Mouse (Mus musculus): ENCODE measurements around the gene Hdx. TPM values are rescaled to one million over a fixed set of nuclear protein-coding genes. Genes with fewer than 3 reads are reported as not detected.

Hdx gene
- 2.8 and 3.1 TPM in 2 replicates for total RNA-seq (2014; rRNA removed)
- 0.39 and 0.64 TPM in 2 replicates for polyA plus RNA-seq (2015; fragmentation: Nextera tagmentation; extraction: Ambion mirVana)

- Histone ChIP-seq H3K36me3 (ENCODE audit: insufficient read depth) (no peaks in the 10 kb centered on the region), H3K4me3 (ENCODE audit: low read depth, low read length) (peak within 1 kb of the TSS; percentile 48), H3K4me1 (ENCODE audit: insufficient read depth) (no peaks in the 10 kb centered on the region), H3K9me3 (ENCODE audit: low read length) (no peaks in the 10 kb centered on the region), H3K4me2 (ENCODE audit: low read depth) (peak within 1 kb of the TSS; percentile 53), H3K27me3 (ENCODE audit: insufficient read depth, low read length) (no peaks in the 10 kb centered on the region), H3K27ac (ENCODE audit: low read depth, low read length) (peak within 1 kb of the TSS; percentile 71), H3K9ac (peak within 1 kb of the TSS; percentile 65)
- WGBS: 21% methylated on average over 26 of the region's 26 CpGs
- DNase-seq (peak; percentile 86), ATAC-seq (peak; percentile 97)
- 0 out of 2 replicates have a peak, but pooled peaks have one; percentile 19 for TF ChIP-seq CTCF (IDR thresholded peaks at IDR 0.05; ENCODE audit: low read depth)
Measured at GRCm38 (mm10) chrX:111696356-111697282, at the start of gene Hdx. Gene Hdx (minus strand): TSS chrX:111697079.

GRCm38 (mm10) chrX:111685665-111686064 lies 11.2 kb downstream of the Hdx start:
- Histone ChIP-seq H3K36me3 (ENCODE audit: insufficient read depth) (no peaks in the 10 kb centered on the region), H3K4me3 (ENCODE audit: low read depth, low read length) (no peak overlapping the region), H3K27me3 (ENCODE audit: insufficient read depth, low read length) (no peaks in the 10 kb centered on the region), H3K27ac (ENCODE audit: low read depth, low read length) (no peak overlapping the region), H3K9me3 (ENCODE audit: low read length) (no peaks in the 10 kb centered on the region), H3K4me1 (ENCODE audit: insufficient read depth) (no peaks in the 10 kb centered on the region), H3K9ac (no peak overlapping the region), H3K4me2 (ENCODE audit: low read depth) (no peak overlapping the region)
- no peak; the same call in 1 of the 2 replicates for TF ChIP-seq CTCF (IDR thresholded peaks at IDR 0.05; ENCODE audit: low read depth)
- no peak for ATAC-seq
- DNase-seq: no peak
- 64% methylated on average over 3 of the region's 3 CpGs for WGBS

- H3K4me2 ChIP-seq (ENCODE audit: low read depth): no peak overlapping the region
- 54% methylated on average over 3 of the region's 3 CpGs for WGBS
- no peaks in the 10 kb centered on the region for H3K4me1 ChIP-seq (ENCODE audit: insufficient read depth)
- ATAC-seq (no peak), DNase-seq (no peak)
- no peak overlapping the region for H3K9ac ChIP-seq
- no peak for TF ChIP-seq CTCF (IDR thresholded peaks at IDR 0.05; ENCODE audit: low read depth)
- H3K27me3 ChIP-seq (ENCODE audit: insufficient read depth, low read length): no peaks in the 10 kb centered on the region
- H3K9me3 ChIP-seq (ENCODE audit: low read length): no peaks in the 10 kb centered on the region
- H3K36me3 ChIP-seq (ENCODE audit: insufficient read depth): no peaks in the 10 kb centered on the region
- H3K4me3 ChIP-seq (ENCODE audit: low read depth, low read length): no peak overlapping the region
- H3K27ac ChIP-seq (ENCODE audit: low read depth, low read length): no peak overlapping the region
Measured at GRCm38 (mm10) chrX:111671685-111672084, 25.2 kb downstream of the Hdx start.

- DNase-seq (peak; percentile 13), ATAC-seq (no peak; the same call in 1 of the 2 replicates)
- no peak overlapping the region for H3K4me3 ChIP-seq (ENCODE audit: low read depth, low read length)
- WGBS: 48% methylated on average over 5 of the region's 5 CpGs
- TF ChIP-seq CTCF (IDR thresholded peaks at IDR 0.05; ENCODE audit: low read depth): no peak
- no peaks in the 10 kb centered on the region for H3K36me3 ChIP-seq (ENCODE audit: insufficient read depth)
- no peak overlapping the region for H3K27ac ChIP-seq (ENCODE audit: low read depth, low read length)
- H3K9ac ChIP-seq: no peak overlapping the region
- no peak overlapping the region for H3K4me2 ChIP-seq (ENCODE audit: low read depth)
- H3K9me3 ChIP-seq (ENCODE audit: low read length): no peaks in the 10 kb centered on the region
- no peaks in the 10 kb centered on the region for H3K27me3 ChIP-seq (ENCODE audit: insufficient read depth, low read length)
- no peaks in the 10 kb centered on the region for H3K4me1 ChIP-seq (ENCODE audit: insufficient read depth)
Measured at GRCm38 (mm10) chrX:111660381-111660780, 36.5 kb downstream of the Hdx start.

GRCm38 (mm10) chrX:111658671-111659070 lies 38.2 kb downstream of the Hdx start:
- Histone ChIP-seq H3K4me1 (ENCODE audit: insufficient read depth) (no peaks in the 10 kb centered on the region), H3K9me3 (ENCODE audit: low read length) (no peaks in the 10 kb centered on the region), H3K4me2 (ENCODE audit: low read depth) (no peak overlapping the region), H3K27ac (ENCODE audit: low read depth, low read length) (no peak overlapping the region), H3K36me3 (ENCODE audit: insufficient read depth) (no peaks in the 10 kb centered on the region), H3K9ac (no peak overlapping the region), H3K27me3 (ENCODE audit: insufficient read depth, low read length) (no peaks in the 10 kb centered on the region), H3K4me3 (ENCODE audit: low read depth, low read length) (no peak overlapping the region)
- 87% methylated on average over 4 of the region's 4 CpGs for WGBS
- TF ChIP-seq CTCF (IDR thresholded peaks at IDR 0.05; ENCODE audit: low read depth): no peak
- ATAC-seq (no peak), DNase-seq (no peak)

GRCm38 (mm10) chrX:111644945-111645344 lies 51.9 kb downstream of the Hdx start:
- no peak overlapping the region for H3K4me2 ChIP-seq (ENCODE audit: low read depth)
- no peak for TF ChIP-seq CTCF (IDR thresholded peaks at IDR 0.05; ENCODE audit: low read depth)
- 83% methylated on average over 4 of the region's 4 CpGs for WGBS

GRCm38 (mm10) chrX:111640616-111641015 lies 56.3 kb downstream of the Hdx start:
- H3K27me3 ChIP-seq (ENCODE audit: insufficient read depth, low read length): no peaks in the 10 kb centered on the region
- no peak for TF ChIP-seq CTCF (IDR thresholded peaks at IDR 0.05; ENCODE audit: low read depth)
- DNase-seq (no peak), ATAC-seq (no peak)
- no peak overlapping the region for H3K4me3 ChIP-seq (ENCODE audit: low read depth, low read length)
- no peak overlapping the region for H3K4me2 ChIP-seq (ENCODE audit: low read depth)
- no peaks in the 10 kb centered on the region for H3K4me1 ChIP-seq (ENCODE audit: insufficient read depth)
- no peak overlapping the region for H3K27ac ChIP-seq (ENCODE audit: low read depth, low read length)
- no peaks in the 10 kb centered on the region for H3K9me3 ChIP-seq (ENCODE audit: low read length)
- H3K9ac ChIP-seq: no peak overlapping the region
- no peaks in the 10 kb centered on the region for H3K36me3 ChIP-seq (ENCODE audit: insufficient read depth)
- WGBS: 91% methylated on average over 5 of the region's 5 CpGs

More at GRCm38 (mm10) chrX:111644945-111645344, 51.9 kb downstream of the Hdx start:
- ATAC-seq (no peak), DNase-seq (no peak)
- H3K4me3 ChIP-seq (ENCODE audit: low read depth, low read length): no peak overlapping the region
- H3K9ac ChIP-seq: no peak overlapping the region
- no peaks in the 10 kb centered on the region for H3K4me1 ChIP-seq (ENCODE audit: insufficient read depth)
- H3K36me3 ChIP-seq (ENCODE audit: insufficient read depth): no peaks in the 10 kb centered on the region
- no peaks in the 10 kb centered on the region for H3K27me3 ChIP-seq (ENCODE audit: insufficient read depth, low read length)
- no peaks in the 10 kb centered on the region for H3K9me3 ChIP-seq (ENCODE audit: low read length)
- H3K27ac ChIP-seq (ENCODE audit: low read depth, low read length): no peak overlapping the region
